Mouse (Mus musculus) hindbrain, embryonic 13.5 days (tissue): ENCODE measurements around the gene Lysmd2. TPM values are rescaled to one million over a fixed set of nuclear protein-coding genes. Genes with fewer than 3 reads are reported as not detected.
"Not testable (repeated sequence)": the region's sequence is repeated elsewhere in the genome, so short reads cannot be mapped to it uniquely, and the experiment has no call there.

Source experiments
- ATAC-seq: fragments of 200-750 bp; cut with Nextera tagmentation; 2 replicates; pipeline ENCODE4 v1.8.0; 2017; ENCODE audit warnings: moderate TSS enrichment; ENCODE audit not compliant: low FRiP score
- H3K27ac ChIP-seq: fragments of 300-500 bp; sonication (generic); 2 replicates; pipeline ENCODE4 v1.5.1; 2015; ENCODE audit warnings: inconsistent platforms, mild to moderate bottlenecking, moderate library complexity
- H3K27me3 ChIP-seq: fragments of 300-500 bp; sonication (generic); 2 replicates; pipeline ENCODE4 v1.6.1; 2015; ENCODE audit warnings: mild to moderate bottlenecking, inconsistent platforms
- H3K36me3 ChIP-seq: fragments of 300-500 bp; sonication (generic); 2 replicates; pipeline ENCODE4 v1.6.1; 2015; ENCODE audit warnings: mild to moderate bottlenecking, inconsistent platforms
- H3K4me1 ChIP-seq: fragments of 300-500 bp; sonication (generic); replicated peaks from 2 replicates; pipeline ENCODE4 v1.6.1; 2015; ENCODE audit warnings: inconsistent platforms
- H3K4me2 ChIP-seq: fragments of 300-500 bp; sonication (generic); 2 replicates; pipeline ENCODE4 v1.6.1; 2015; ENCODE audit warnings: inconsistent platforms, mild to moderate bottlenecking, moderate library complexity
- H3K4me3 ChIP-seq: fragments of 300-500 bp; sonication (generic); 2 replicates; pipeline ENCODE4 v1.5.1; 2015; ENCODE audit warnings: mild to moderate bottlenecking, inconsistent platforms
- H3K9ac ChIP-seq: fragments of 300-500 bp; sonication (generic); 2 replicates; pipeline ENCODE4 v1.6.1; 2015; ENCODE audit warnings: mild to moderate bottlenecking, inconsistent platforms
- H3K9me3 ChIP-seq: fragments of 300-500 bp; sonication (generic); 2 replicates; pipeline ENCODE4 v1.6.1; 2016; ENCODE audit warnings: inconsistent platforms
- WGBS: fragments of 180-500 bp; shearing (Covaris S2); methylation state at CpG from one replicate; pipeline ENCODE4 v1.1.7; 2015; 5-methylcytosine and 5-hydroxymethylcytosine counted together
- polyA plus RNA-seq: library from polyadenylated mRNA; unstranded; fragments of >200 nt; fragmentation: Nextera tagmentation; extraction: Ambion mirVana; gene quantifications from 2 replicates; pipeline ENCODE4 v1.2.1, GENCODE M21; 2015

Lysmd2 gene
- polyA plus RNA-seq, 1 experiment from 2014 or later, result 26.2 TPM

GRCm38 (mm10) chr9:75609505-75609904 is 16.0 kb upstream of the Lysmd2 start:
- Histone ChIP-seq H3K36me3 (peaks cover 16% of the 10 kb centered on the region), H3K27me3 (no peaks in the 10 kb centered on the region), H3K4me3 (peak overlapping the region; percentile 92), H3K4me2 (peak overlapping the region; percentile 70), H3K27ac (peak overlapping the region; percentile 95), H3K9ac (peak overlapping the region; percentile 92), H3K9me3 (no peaks in the 10 kb centered on the region; the same call in 1 of the 2 replicates), H3K4me1 (peaks cover 21% of the 10 kb centered on the region)
- peak; percentile 44; the same call in 1 of the 2 replicates for ATAC-seq
- 20% methylated on average over 1 of the region's 1 CpGs for WGBS

GRCm38 (mm10) chr9:75609965-75610364 is 15.6 kb upstream of the Lysmd2 start:
- H3K4me1 ChIP-seq, result peaks cover 21% of the 10 kb centered on the region
- H3K27me3 ChIP-seq, result no peaks in the 10 kb centered on the region
- peak overlapping the region; percentile 95 for H3K27ac ChIP-seq
- peaks cover 11% of the 10 kb centered on the region for H3K36me3 ChIP-seq
- peak overlapping the region; percentile 70 for H3K4me2 ChIP-seq
- H3K9ac ChIP-seq, result peak overlapping the region; percentile 92
- 6% methylated on average over 16 of the region's 16 CpGs for WGBS
- no peaks in the 10 kb centered on the region for H3K9me3 ChIP-seq
- ATAC-seq, result no peak
- peak overlapping the region; percentile 92 for H3K4me3 ChIP-seq

GRCm38 (mm10) chr9:75610571-75611493 is 14.7 kb upstream of the Lysmd2 start, which contains the start of gene Tmod2:
Tmod2 (minus strand) TSS chr9:75611325.
- H3K27me3 ChIP-seq, result no peaks in the 10 kb centered on the region
- peaks cover 6% of the 10 kb centered on the region; the same call in 1 of the 2 replicates for H3K36me3 ChIP-seq
- WGBS, result under 1% methylated on average over 74 of the region's 74 CpGs
- H3K9me3 ChIP-seq, result no peaks in the 10 kb centered on the region
- peak within 1 kb of the TSS; percentile 92 for H3K4me3 ChIP-seq
- peak within 1 kb of the TSS; percentile 95 for H3K27ac ChIP-seq
- H3K4me1 ChIP-seq, result peaks cover 21% of the 10 kb centered on the region
- peak within 1 kb of the TSS; percentile 92 for H3K9ac ChIP-seq
- ATAC-seq, result peak; percentile 93
- peak within 1 kb of the TSS; percentile 70 for H3K4me2 ChIP-seq

- 79% methylated on average over 3 of the region's 3 CpGs for WGBS
- H3K36me3 ChIP-seq, result no peaks in the 10 kb centered on the region
- no peaks in the 10 kb centered on the region for H3K9me3 ChIP-seq
- no peaks in the 10 kb centered on the region; the same call in 1 of the 2 replicates for H3K4me1 ChIP-seq
- H3K27me3 ChIP-seq, result no peaks in the 10 kb centered on the region
- no peak overlapping the region for H3K27ac ChIP-seq
- no peak overlapping the region for H3K9ac ChIP-seq
- no peak overlapping the region for H3K4me3 ChIP-seq
- ATAC-seq, result no peak
- no peak overlapping the region for H3K4me2 ChIP-seq
Observed at GRCm38 (mm10) chr9:75616560-75616959, 9.0 kb upstream of the Lysmd2 start.

- WGBS, result 87% methylated on average over 6 of the region's 6 CpGs
- ATAC-seq, result no peak
Observed at GRCm38 (mm10) chr9:75618836-75619400, 6.6 kb upstream of the Lysmd2 start.

GRCm38 (mm10) chr9:75619761-75620160 is 5.8 kb upstream of the Lysmd2 start:
- ATAC-seq, H3K4me2 ChIP-seq, H3K4me1 ChIP-seq, H3K9me3 ChIP-seq, H3K4me3 ChIP-seq, H3K27me3 ChIP-seq, H3K9ac ChIP-seq, H3K36me3 ChIP-seq, H3K27ac ChIP-seq: not testable (repeated sequence)
- WGBS, result 87% methylated on average over 2 of the region's 2 CpGs

More at GRCm38 (mm10) chr9:75618836-75619400, 6.6 kb upstream of the Lysmd2 start:
- Histone ChIP-seq H3K27ac (no peak overlapping the region), H3K4me3 (no peak overlapping the region), H3K27me3 (peaks cover 3% of the 10 kb centered on the region; the same call in 1 of the 2 replicates), H3K36me3 (no peaks in the 10 kb centered on the region), H3K4me2 (no peak overlapping the region), H3K9ac (no peak overlapping the region), H3K9me3 (no peaks in the 10 kb centered on the region), H3K4me1 (no peaks in the 10 kb centered on the region)

GRCm38 (mm10) chr9:75621428-75621827 is 4.1 kb upstream of the Lysmd2 start:
- no peaks in the 10 kb centered on the region for H3K36me3 ChIP-seq
- no peak overlapping the region for H3K9ac ChIP-seq
- no peaks in the 10 kb centered on the region for H3K9me3 ChIP-seq
- WGBS, result 90% methylated on average over 3 of the region's 3 CpGs
- H3K4me1 ChIP-seq, result peaks cover 8% of the 10 kb centered on the region
- no peak overlapping the region for H3K4me2 ChIP-seq
- H3K27ac ChIP-seq, result no peak overlapping the region
- no peak for ATAC-seq
- peaks cover 6% of the 10 kb centered on the region; the same call in 1 of the 2 replicates for H3K27me3 ChIP-seq
- no peak overlapping the region for H3K4me3 ChIP-seq

GRCm38 (mm10) chr9:75624983-75625555 is 472 bp upstream of the Lysmd2 start:
- 15% methylated on average over 18 of the region's 18 CpGs for WGBS
- Histone ChIP-seq H3K27ac (peak overlapping the region; percentile 96), H3K4me2 (peak overlapping the region; percentile 80), H3K4me1 (peaks cover 14% of the 10 kb centered on the region), H3K9ac (peak overlapping the region; percentile 92), H3K4me3 (peak overlapping the region; percentile 78), H3K9me3 (no peaks in the 10 kb centered on the region), H3K27me3 (peaks cover 6% of the 10 kb centered on the region; the same call in 1 of the 2 replicates), H3K36me3 (no peaks in the 10 kb centered on the region)
- peak; percentile 54 for ATAC-seq

GRCm38 (mm10) chr9:75626308-75626604 is 715 bp downstream of the Lysmd2 start:
- H3K9me3 ChIP-seq, result no peaks in the 10 kb centered on the region
- H3K4me3 ChIP-seq, result peak overlapping the region; percentile 78
- under 1% methylated on average over 14 of the region's 14 CpGs for WGBS
- H3K9ac ChIP-seq, result peak overlapping the region; percentile 92
- peaks cover 14% of the 10 kb centered on the region for H3K4me1 ChIP-seq
- ATAC-seq, result no peak
- H3K27me3 ChIP-seq, result peaks cover 6% of the 10 kb centered on the region; the same call in 1 of the 2 replicates
- peak overlapping the region; percentile 96 for H3K27ac ChIP-seq
- no peaks in the 10 kb centered on the region for H3K36me3 ChIP-seq
- peak overlapping the region; percentile 80 for H3K4me2 ChIP-seq

GRCm38 (mm10) chr9:75630823-75631454 is 5.4 kb downstream of the Lysmd2 start:
- Histone ChIP-seq H3K27me3 (no peaks in the 10 kb centered on the region), H3K27ac (no peak overlapping the region), H3K36me3 (0 out of 2 replicates have a peak, but pooled peaks cover 6% of the 10 kb centered on the region), H3K4me3 (no peak overlapping the region), H3K9me3 (no peaks in the 10 kb centered on the region), H3K4me2 (no peak overlapping the region), H3K9ac (no peak overlapping the region), H3K4me1 (peaks cover 13% of the 10 kb centered on the region)
- WGBS, result 86% methylated on average over 8 of the region's 8 CpGs
- no peak for ATAC-seq

GRCm38 (mm10) chr9:75632111-75632510 is 6.6 kb downstream of the Lysmd2 start:
- no peak overlapping the region for H3K4me3 ChIP-seq
- no peak for ATAC-seq
- WGBS, result 50% methylated on average over 10 of the region's 10 CpGs
- no peak overlapping the region for H3K9ac ChIP-seq
- H3K4me1 ChIP-seq, result peaks cover 5% of the 10 kb centered on the region; the same call in 1 of the 2 replicates
- H3K27ac ChIP-seq, result 0 out of 2 replicates have a peak overlapping the region, but pooled peaks have one; percentile 20
- H3K9me3 ChIP-seq, result no peaks in the 10 kb centered on the region
- H3K27me3 ChIP-seq, result no peaks in the 10 kb centered on the region
- H3K4me2 ChIP-seq, result no peak overlapping the region
- peaks cover 7% of the 10 kb centered on the region; the same call in 1 of the 2 replicates for H3K36me3 ChIP-seq
